Mouse (Mus musculus) urinary bladder, adult 2 months (tissue): ENCODE results near the gene Rarb. TPM values are rescaled to one million over a fixed set of nuclear protein-coding genes. Genes with fewer than 3 reads are reported as not detected.

ENCODE experiments used
- DNase-seq: peaks from one replicate; pipeline ENCODE4 v3.0.0; 2022; ENCODE audit warnings: low spot score
- polyA plus RNA-seq: library from polyadenylated mRNA; depleted of rRNA; stranded (reverse); fragments of >200 nt; gene quantifications from 2 replicates; pipeline ENCODE4 v1.2.3, GENCODE M21; 2012

Rarb gene
- polyA plus RNA-seq, 1 experiment, result 14.3 TPM

DNA sequence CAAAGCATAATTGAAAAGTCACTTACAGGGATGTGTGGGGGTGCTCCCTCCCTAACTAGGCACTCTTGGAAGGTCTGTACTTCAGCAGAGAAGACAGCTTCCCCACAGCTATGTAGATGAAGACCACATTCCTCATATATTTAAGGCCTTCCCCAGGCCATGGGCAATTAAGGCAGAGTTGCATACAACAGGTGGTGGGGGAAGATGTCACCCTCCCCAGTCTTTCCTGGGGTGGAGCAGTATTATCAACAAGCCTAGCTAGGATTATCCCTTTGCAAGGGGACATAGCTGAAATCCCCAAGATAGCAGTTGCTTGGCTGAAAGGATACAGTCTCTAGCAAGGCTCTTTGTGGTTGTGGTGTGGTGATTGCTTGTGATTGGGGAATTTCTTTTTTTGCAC is 240.9 kb downstream of the Rarb start:
- no peak for DNase-seq

DNA sequence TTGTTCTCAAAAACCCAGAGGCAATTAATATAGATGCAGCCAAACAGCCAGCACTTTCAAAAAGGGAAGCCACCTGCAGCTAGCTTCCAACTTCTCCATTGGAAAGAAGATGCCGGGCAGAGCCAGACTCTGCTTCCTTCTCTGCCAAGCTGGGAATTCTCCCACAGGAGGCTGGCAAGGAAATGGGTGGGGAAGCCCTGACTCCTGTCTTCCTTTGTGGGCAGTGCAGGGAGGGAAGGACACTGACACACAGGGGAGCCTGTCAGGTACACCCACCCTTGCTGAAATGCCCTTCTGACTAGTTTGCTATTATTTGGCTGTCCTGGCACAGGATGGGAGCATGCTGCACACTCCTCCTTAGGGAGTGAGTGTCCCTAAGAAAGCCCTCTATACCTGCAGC is 241.9 kb downstream of the Rarb start:
- DNase-seq, result no peak

DNA sequence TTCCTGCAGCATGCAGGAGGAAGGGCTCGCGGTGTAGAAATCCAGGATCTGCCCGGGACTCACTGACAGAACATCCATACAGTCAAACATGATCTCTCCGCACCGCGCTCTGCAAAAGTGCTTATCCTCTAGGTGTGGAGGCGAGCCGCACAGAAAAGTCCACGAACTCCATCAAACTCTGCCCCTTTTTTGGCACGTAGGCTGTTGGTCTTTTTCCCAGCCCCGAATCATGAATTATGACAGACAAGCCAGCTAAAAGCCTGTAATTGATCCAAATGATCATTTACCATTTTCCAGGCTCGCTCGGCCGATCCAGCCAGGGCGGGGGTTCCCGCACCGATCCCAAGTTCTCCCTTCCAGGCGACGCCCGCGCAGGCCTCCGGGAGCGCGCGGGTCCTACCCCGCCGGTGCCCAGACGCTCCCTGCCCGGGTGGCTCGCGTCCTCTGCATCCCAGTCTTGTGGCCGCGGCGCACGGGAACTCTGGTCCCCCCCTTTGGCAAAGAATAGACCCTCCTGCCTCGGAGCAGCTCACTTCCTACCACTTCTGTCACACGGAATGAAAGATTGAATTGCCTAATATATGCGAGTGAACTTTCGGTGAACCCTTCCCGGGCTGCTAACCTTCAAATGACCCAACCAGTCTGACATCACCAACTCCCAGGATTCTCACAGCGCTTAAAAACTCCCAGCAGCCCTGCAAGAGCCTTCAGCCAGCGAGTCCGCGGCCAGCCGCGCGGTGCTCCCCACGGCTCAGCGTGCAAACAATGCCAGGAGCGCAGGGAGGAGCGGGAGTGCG is 243.8 kb downstream of the Rarb start:
- peak; percentile 72 for DNase-seq

DNA sequence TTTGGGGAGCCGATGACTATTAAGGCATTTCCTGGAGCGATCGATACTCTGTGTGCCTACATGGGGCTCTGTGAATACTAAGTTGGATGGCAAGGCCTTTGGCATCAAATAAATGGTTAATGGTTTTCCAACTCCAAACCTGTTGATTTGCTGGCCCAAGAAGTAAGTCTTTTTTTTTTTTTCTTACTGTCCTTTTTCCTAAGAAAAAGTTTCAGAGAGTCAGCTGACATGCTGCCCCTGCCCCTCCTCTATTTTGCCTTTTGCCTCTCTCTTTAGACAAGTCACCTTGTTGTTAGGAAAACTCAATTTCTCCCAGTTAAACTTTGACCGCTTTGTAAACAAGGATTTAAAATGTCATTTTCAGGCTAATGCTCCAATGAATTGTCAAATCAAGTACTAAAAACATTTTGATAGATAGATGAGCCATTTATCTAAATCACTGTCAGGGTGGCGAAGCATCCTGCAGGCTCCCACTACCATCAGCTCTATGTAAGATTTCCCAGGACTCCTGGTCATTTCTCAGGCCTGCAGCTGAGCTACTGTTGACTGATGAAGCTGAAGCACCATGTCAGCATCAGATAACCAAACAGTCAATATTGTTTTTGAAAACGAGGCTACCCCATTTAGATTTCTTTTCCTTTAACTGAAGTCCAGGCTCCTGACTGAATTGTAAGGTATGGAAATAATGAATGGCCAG is 245.3 kb downstream of the Rarb start:
- DNase-seq, result no peak

- no peak for DNase-seq
Measured at GRCm38 (mm10) chr14:16572755-16573340, 246.1 kb downstream of the Rarb start.

GRCm38 (mm10) chr14:16569506-16570001 is 249.4 kb downstream of the Rarb start:
- no peak for DNase-seq

DNA sequence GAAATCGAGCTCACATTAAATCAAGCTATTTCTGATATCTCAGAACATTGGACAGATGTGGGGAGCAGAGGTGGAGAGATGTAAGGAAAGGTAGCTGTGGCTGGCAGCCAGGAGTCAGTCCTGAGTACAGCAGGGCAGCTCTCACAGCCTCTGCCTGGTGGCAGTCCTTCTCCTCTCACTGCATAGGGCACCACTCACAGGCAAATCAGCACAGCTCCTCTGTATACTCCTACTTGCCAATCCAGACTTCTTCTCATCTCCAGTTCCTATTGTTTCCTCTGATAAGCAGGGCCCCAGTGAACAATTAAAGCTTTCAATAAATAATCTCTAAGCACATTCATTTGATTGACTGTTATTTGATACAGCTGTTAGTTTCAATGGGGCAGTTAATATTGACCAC is 252.0 kb downstream of the Rarb start:
- DNase-seq, result no peak

GRCm38 (mm10) chr14:16563912-16564311 is 255.0 kb downstream of the Rarb start:
- no peak for DNase-seq

- no peak for DNase-seq
Measured at GRCm38 (mm10) chr14:16561496-16562170, 257.3 kb downstream of the Rarb start.

DNA sequence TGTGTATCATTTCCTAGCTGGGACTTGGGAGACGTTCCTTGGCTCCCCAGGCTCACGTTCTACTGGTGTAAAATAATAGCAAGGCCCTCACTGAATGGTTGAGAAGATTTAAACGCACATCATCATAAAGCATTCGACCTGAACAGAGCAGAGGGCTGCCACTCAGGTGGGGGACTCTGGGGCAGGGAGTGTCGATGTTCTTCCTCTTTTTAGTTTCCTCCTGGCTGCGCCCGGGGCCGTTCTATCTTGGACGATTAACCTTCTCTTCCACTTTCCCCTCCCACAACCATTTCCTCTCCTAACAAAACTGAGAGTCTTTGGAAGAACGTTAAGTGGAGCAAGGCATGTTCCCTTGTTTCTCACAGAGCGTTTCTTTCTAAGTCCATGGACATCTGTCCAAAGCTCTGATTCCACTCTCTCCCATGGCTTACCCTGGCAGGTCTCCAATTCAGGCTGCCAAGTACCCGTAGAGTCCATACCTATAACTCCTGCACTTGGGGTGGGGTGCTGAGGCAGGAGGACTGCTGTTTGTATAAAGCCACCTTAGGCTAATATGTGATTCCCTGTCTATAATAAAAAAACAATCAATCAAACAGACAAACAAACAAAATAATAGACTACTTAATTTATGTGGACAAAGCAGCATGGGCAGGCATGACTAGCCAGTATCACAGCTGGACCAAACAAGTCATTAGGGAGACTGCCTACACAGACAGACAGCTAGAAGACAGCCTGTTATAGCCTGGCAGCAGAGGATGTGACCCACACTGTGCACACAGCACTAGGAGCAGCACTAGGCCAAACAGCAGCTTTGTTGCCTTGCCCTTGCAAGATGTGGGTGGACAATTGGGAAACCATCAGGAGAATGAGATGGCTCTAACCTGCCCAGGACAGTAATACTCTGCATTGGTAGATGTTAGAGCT is 259.4 kb downstream of the Rarb start:
- no peak for DNase-seq

GRCm38 (mm10) chr14:16558033-16558432 is 260.9 kb downstream of the Rarb start:
- DNase-seq, result no peak

- DNase-seq, result no peak
Measured at GRCm38 (mm10) chr14:16554643-16555459, 264.1 kb downstream of the Rarb start.

DNA sequence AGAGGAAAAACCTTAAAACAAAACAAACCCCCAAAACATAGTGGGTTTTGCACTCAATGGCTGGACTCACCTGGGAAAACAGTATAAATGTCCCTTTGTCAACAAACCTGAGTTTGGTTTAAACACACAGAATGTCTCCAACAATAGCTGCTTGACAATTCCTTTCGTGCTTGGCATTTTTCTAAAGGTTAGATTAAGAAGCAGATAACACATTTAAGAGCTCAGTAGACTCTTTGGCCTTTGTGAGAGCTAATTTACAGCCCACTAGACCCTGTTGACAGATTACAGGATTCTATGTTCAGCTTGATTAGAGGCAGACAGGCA is 264.7 kb downstream of the Rarb start:
- DNase-seq, result no peak

GRCm38 (mm10) chr14:16552293-16552692 is 266.7 kb downstream of the Rarb start:
- no peak for DNase-seq

GRCm38 (mm10) chr14:16551843-16552242 is 267.1 kb downstream of the Rarb start:
- DNase-seq, result no peak

GRCm38 (mm10) chr14:16548200-16548576 is 270.8 kb downstream of the Rarb start:
- DNase-seq, result no peak

GRCm38 (mm10) chr14:16547492-16548199 is 271.3 kb downstream of the Rarb start:
- DNase-seq, result no peak

DNA sequence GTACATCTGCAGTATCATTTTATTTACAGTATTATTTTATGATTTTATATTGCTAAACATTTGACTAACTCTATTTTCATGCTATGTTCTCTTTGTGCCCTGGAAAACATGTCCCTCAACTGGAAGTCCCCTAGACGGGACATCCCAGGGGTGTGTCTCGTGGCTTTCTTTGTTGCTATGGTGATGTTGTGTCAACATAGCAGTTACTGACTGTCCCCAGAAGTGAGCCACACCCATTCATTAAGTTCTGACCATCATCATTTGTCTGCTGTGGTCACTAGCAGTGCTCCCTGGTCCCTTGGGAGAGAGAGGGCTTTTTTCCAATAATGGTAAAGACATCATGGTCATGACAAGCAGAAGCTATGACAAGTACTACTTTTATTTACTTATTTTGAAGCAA is 274.0 kb downstream of the Rarb start:
- no peak for DNase-seq

DNA sequence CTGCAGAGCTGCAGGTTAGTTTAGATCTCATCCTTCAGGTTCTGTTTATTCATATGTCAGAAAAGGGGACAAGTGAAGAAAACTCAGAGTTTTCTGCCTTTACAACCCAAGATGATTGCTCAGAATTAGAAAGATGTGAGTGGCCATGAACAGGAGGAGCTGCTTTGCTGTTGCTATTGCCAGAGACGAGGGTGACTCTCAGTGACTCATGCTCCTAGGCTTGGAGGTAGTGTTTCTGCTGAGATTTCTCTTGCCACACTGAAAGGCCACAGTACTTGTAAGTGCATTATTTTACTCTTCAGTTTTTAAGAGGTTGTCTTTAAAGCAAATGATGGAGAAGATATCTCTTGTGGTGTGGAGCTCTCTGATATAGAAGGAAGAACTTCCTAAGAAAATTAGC is 277.3 kb downstream of the Rarb start:
- no peak for DNase-seq

DNA sequence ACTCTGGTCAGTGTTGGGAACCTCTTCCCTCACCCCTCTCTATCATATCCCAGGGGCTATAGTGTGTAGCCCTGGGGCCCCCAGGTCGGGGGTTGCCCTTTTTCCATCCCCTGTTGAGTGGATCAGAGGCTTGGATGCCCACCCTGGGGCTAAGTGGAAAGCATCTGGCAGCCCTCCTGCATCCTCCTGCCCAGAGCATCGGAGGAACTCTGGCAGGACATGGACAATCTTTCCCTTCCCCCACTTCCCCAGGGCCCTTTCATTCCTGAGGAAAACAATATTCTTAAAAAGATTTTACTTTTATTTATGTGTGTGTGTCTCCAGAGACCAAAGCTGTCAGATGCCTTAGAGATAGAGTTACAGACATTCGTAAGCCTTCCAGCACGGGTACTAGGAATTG is 281.5 kb downstream of the Rarb start:
- DNase-seq, result no peak
